Mouse (Mus musculus) urinary bladder, postnatal 14 days (tissue): ENCODE results near the gene Ppip5k1.

Experiments
- DNase-seq: peaks from one replicate; pipeline ENCODE4 v3.0.0; 2021; ENCODE audit warnings: low spot score

The Ppip5k1 gene

GRCm38 (mm10) chr2:121299471-121299870 lies 55.7 kb downstream of the Ppip5k1 start:
- no peak for DNase-seq

- no peak for DNase-seq
Measured at GRCm38 (mm10) chr2:121298131-121298530, 57.1 kb downstream of the Ppip5k1 start.

GRCm38 (mm10) chr2:121297701-121298100 lies 57.5 kb downstream of the Ppip5k1 start:
- no peak for DNase-seq

DNA sequence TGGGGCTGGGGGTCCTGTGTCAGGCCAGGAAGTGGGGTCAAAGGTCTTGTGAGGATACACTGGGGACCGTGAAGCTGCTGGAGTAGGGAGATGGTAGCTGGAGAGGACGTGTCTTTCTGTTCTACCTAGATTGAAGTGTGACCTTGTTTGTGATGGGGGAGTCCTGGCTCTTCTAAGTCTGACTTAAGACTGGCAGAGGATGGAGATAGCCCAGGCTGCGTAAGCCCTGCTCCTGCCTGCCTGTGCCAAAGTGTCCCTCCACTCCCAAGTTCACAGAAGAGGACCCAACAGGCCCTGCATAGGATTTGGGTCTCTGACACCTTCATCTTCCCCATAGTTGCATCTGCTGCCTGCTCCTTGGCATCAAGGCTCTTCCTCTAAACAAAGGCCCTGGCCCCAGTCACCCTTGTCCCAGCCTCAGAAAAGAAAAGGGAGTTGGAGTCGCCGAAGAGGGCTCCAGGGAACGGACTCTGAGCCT lies 58.4 kb downstream of the Ppip5k1 start:
- DNase-seq, result no peak

GRCm38 (mm10) chr2:121295608-121296571 lies 59.3 kb downstream of the Ppip5k1 start:
- no peak for DNase-seq

DNA sequence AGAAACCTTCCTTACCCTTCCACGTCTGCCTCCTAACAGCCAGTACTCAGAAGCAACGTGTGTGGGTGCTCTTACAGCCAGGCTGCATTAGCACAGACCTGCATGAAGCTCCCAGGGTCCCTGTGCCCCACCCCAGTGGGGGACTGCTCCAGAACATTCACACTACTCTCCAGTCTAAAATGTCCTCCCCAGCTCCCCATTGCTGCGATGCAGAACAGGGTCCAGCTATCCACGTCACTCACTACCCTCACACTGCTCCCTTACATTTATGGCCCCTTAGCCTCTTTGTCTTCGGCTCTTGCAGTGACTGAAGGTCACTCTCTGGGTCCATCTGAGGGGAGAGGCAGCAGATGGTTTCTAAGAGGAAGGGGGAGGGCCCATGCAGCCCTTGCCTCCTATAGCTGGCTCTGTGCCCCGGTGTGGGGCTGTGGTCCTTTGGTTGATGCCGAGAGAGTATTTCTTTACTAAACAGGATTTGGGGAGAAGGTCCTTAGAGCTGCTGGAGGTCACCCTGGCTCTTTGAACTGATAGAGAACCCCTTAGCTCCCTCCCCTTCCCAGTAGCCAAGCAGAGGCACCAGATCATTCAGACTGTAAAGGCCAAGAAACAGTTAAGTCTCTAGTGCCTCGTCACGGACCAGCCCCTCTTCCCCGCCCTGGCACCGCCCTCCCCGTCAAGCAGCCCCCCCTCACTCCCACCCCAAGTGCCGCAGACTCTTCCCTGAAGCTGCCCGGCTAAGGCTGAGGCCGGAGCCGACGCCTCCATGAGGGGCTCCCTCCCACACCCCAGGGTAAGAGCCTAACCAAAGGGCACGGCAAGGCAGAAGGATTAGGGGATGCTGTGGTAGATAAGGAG lies 60.2 kb downstream of the Ppip5k1 start:
- peak; percentile 54 for DNase-seq

DNA sequence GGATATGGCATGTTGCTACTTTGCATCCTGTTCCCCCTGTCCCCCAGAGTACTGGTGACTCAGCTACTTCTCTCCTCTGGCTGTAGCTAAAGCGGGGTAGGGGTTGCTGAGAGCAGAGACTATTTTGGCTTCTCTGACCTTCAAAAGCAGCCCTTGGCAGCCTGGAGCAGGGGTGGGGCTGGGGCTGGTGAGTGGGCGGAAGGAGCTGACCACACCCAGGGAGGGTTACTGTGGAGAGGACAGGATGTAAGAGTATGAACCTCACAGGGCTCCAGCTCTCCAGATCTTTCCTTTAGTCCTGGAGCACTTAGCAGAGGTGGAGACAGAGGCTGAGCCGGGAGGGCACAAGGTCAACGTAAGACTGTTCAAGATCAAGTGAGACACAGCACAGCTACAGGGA lies 61.0 kb downstream of the Ppip5k1 start:
- peak; percentile 49 for DNase-seq

GRCm38 (mm10) chr2:121292316-121293013 lies 62.7 kb downstream of the Ppip5k1 start:
- DNase-seq, result no peak

GRCm38 (mm10) chr2:121289730-121290540 lies 65.3 kb downstream of the Ppip5k1 start:
- DNase-seq, result no peak

GRCm38 (mm10) chr2:121288901-121289729 lies 66.1 kb downstream of the Ppip5k1 start, which contains the start of gene Map1a:
TSS of gene Map1a (plus strand) at chr2:121289600.
- peak; percentile 88 for DNase-seq

DNA sequence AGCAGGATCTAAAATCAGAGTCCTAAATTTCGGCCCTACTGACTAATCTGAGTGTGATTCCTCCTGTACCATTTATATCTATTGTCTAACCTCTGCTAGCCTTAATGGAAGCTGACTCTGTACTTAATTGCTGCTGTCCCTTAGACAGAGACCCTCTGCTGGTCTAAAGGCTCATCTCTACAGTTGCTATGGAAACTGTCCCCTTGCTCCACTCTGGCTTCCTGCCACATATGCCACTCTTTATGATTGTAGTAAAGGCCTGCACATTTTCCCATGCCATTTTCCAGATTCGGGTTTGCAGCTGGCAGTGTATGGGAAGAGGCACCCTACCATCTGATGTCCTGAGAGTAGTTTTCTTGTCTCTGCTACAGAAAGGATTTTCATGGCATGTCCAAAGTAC lies 67.3 kb downstream of the Ppip5k1 start:
- DNase-seq, result no peak

DNA sequence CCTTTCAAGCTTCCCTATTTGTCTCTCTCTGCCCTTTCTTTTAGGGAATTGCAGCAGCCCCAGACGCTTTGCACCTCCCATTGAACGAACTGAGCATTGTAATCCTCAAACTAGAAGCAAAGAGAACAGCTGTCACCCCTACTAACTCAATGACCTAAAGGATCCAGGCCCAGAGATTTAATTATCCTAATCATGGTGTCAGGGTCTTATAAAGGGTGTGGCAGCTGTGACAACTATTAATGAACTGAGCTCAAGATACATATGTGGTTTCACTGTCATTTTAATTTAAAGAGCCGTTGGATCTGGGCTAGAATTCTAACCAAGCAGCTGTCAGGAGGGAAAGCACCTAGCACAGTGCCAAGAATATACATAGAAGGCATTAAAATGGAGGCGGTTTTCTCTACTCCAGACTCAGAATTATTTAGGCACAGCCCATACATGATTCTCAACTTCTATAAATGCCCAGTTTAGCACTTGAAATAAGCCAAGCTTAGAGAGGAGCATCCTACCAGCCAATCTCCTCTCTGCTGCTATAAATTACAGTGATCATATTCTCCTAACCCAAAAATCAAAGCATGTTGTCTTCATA lies 83.2 kb downstream of the Ppip5k1 start:
- no peak for DNase-seq

DNA sequence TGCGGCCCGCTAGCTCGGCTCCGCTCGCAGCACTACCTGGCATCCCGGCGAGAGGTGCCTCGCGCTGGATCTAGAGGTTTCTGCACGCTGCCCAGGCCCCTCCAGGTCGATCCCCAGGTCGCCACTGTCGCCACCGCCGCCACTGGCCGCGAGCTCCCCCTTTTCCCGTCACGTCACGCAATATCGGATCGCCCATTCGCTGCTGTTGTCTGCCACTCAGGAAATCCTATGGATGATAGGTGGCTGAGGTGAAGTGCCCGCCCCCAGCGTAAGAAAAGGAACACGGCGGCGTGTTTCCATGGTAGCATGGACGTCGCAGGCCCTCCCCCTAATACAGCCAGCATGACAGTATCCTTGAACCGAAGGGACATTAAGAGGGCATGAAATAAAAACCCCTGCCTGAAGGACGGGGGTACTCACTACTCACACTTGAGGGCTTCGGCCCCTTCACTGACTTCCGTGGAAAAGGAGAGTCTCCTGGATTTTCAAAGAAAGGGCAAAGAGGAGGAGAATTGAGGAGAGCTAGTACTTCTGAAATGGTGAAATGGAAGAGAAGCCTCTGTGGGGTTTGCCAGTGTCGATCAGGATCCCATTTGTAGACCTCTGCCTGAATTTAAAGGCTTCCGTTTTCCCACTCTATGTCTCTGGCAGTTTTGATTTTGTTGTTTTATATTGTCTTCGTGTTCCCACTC lies 83.8 kb downstream of the Ppip5k1 start, which contains the start of gene Trp53bp1:
TSS of gene Trp53bp1 (minus strand) at position 172 of the 692 bp plus-strand sequence.
- peak; percentile 95 for DNase-seq

- no peak for DNase-seq
Measured at GRCm38 (mm10) chr2:121270521-121271235, 84.5 kb downstream of the Ppip5k1 start.

GRCm38 (mm10) chr2:121268446-121268845 lies 86.8 kb downstream of the Ppip5k1 start:
- peak; percentile 15 for DNase-seq
